Mouse (Mus musculus) stomach, postnatal 0 days (tissue): ENCODE measurements around the gene Rftn1.

Source experiments
- CTCF ChIP-seq: IDR thresholded peaks from 2 replicates; pipeline ENCODE4 v1.5.1; 2016; ENCODE audit warnings: antibody characterized with exemption, low read depth, mild to moderate bottlenecking, moderate library complexity
- EP300 ChIP-seq: optimal IDR thresholded peaks from 2 replicates; pipeline ENCODE3; 2016; ENCODE audit warnings: antibody characterized with exemption

DNA sequence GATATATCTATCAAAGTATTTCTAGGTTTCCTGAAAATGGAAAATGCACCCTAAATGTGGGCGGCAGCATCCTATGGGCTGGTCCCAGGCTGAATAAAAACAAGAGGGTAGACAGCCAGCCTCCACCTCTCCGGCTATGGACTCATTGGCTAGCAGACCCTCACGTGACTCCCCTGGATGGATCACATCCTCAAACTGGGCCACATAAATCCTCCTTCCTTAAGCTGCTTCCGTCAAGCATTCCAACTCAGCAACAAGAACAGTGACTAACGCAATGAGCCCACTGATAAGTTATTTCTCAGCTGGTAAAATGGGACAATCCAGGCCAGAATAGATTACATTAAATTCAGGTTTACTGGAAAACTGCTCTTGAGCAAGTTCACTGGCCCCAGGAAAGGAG is 64.6 kb downstream of the Rftn1 start:
- no peak for TF ChIP-seq CTCF
- no peak for TF ChIP-seq EP300
